Mouse (Mus musculus): Measurements from ENCODE around the gene Agrp.

DNA sequence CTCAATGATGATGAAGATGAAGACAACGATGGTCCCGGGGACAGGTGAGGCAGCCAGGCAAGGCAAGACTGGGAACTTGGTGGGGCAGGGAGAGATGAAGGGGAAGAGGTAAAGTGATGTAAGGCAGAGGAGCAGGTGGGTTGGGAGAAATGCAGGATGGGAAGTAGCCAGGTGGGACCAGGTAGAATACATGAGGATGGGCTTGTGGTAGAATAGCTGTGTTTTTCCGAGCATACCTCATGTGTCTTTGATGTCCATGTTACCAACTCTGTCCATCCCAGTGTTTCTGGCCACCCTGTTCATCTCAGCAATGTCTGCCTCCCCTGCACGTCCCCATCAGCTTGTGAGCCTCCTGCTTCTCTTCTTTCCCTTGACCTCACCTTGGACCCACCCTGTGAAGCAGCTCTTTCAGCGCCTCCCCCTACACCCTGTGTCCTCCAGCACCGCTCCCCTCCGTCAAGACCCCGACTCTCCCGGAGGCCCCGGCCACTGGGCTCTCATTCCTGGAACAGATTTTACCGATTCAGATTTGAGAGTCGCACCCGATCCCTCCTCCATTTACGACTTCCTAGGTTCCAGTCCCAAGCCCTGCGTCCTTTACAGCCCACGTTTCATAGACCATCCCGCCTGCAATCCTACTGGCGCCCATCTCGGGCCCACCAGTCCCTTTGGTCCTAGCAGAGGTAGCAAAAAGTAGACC, 18.2 kb downstream of the Agrp start:
- TF ChIP-seq POLR2A (IDR thresholded peaks at IDR 0.05; ENCODE audit: insufficient read length, low read depth) (no peak), MYOG (IDR thresholded peaks at IDR 0.05; ENCODE audit: control insufficient read depth in 1 of 3, insufficient read depth in 1 of 3, insufficient read length in 2 of 3, low read depth in 2 of 3) (no peak), E2F4 (IDR thresholded peaks at IDR 0.05; ENCODE audit: insufficient read depth) (no peak), USF1 (IDR thresholded peaks at IDR 0.05; ENCODE audit: low read depth) (no peak), MAX (IDR thresholded peaks at IDR 0.05; ENCODE audit: low read depth) (no peak), TCF12 (IDR thresholded peaks at IDR 0.05; ENCODE audit: insufficient read depth, poor library complexity, severe bottlenecking) (no peak), REST (IDR thresholded peaks at IDR 0.05; ENCODE audit: insufficient read depth, insufficient read length) (no peak), POLR2AphosphoS2 (IDR thresholded peaks at IDR 0.05; ENCODE audit: insufficient read length, low read depth) (peak; percentile 3), CEBPB (IDR thresholded peaks at IDR 0.05; ENCODE audit: insufficient read depth, poor library complexity, severe bottlenecking) (no peak), TCF3 (IDR thresholded peaks at IDR 0.05; ENCODE audit: insufficient read length, low read depth) (no peak), MYOD1 (IDR thresholded peaks at IDR 0.05; ENCODE audit: control insufficient read depth in 1 of 3, insufficient read length in 2 of 3, low read depth in 2 of 3) (no peak)
